Mouse (Mus musculus): ENCODE measurements at regions not wholly inside any gene's neighbourhood (a gene's known extent, or its start where the extent isn't known, plus 50 kb on each side); places are given as distances from the start of the nearest gene placed in this dataset.

DNA sequence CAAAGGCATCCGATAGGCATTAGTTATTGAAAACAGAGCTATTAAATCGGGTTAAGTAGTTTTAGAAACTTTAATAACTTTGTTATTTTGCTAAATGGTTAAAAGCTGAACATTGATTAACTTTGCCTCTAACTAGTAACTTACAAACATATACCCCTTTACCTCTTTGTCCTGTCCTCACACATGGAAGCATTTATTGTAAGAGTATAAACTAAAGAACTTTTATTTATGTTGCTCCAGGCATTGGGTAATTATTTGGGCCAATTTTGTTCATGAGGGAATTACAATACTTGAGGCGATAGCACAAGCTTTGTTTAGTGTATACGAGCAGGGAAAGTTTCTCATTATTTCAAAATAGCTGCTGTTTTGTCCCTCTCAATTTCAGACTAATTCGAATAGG is 328.4 kb upstream of the Gm9008 start:
- no peak for DNase-seq (ENCODE audit: low spot score)

DNA sequence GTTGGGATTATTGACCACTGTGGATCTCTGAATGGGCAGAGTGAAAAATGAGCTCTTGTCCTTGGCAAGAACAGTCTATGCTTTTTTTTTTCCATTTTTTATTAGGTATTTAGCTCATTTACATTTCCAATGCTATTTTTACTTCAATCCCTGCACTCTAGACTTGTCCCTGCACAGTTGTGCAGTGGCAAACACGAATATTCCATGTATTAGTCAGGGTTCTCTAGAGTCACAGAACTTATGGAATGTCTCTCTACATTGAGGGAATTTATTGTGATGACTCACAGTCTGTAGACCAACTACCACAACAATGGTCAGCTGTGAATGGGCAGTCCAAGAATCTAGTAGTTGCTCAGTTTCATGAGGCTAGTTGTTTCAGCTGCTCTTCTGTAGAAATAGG is 305.4 kb upstream of the Gm9008 start:
- DNase-seq (ENCODE audit: low spot score), result no peak

DNA sequence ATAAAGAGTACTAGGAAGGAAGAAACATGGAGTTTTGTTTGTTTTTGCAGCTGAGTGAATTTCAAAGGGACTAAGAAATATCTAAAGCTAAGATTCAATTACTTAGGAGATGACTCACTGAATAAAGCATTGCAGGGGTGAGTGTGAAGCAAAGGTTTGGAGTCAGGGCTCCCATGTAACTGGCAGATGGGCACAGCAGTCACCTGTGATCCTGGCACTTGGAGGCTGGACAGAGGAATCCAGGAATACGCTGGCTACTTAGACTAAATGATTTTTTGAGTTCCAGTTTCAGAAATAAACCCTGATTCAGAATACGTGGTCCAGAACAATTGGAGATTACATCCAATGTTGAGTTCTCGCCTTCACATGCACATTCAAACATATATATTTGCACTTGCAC is 282.6 kb upstream of the Gm9008 start:
- no peak for DNase-seq (ENCODE audit: low spot score)

DNA sequence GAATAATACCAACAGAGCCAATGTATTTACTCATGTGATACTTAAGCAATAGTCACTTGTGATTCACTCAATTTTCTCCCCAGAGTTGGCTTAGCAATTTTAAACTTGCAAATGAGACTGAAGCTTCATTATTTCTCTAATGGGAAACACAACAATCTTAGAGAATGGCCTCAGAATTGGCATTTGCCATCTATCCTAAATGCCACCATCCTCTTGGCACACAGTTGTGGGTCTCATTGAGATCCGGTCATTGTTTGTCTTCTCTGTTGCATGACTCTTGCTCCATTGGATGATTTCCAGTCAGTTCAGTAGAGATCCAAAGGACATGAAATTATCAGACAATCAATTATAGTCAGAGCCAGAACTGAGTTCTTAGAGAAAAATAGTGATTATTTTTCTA is 280.6 kb upstream of the Gm9008 start:
- no peak for DNase-seq (ENCODE audit: low spot score)

DNA sequence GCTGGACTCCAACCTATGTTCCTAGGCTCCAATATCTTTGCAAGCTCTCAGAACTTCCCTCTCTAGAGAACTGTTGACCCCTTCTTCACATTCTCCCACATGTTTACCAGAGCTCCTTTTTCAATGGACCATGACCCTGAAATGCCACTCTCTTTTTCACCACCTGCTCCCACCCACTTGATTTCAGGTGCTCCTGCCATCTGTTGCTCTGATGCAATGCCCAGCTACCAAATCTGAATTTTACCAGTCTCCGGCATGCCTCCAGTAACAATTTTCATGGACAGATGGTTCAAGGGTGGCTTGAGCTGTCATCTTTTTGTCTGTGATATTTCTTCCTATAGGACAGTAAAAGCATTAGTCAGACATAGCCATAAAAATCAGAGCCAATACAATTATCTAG is 279.5 kb upstream of the Gm9008 start:
- no peak for DNase-seq (ENCODE audit: low spot score)

DNA sequence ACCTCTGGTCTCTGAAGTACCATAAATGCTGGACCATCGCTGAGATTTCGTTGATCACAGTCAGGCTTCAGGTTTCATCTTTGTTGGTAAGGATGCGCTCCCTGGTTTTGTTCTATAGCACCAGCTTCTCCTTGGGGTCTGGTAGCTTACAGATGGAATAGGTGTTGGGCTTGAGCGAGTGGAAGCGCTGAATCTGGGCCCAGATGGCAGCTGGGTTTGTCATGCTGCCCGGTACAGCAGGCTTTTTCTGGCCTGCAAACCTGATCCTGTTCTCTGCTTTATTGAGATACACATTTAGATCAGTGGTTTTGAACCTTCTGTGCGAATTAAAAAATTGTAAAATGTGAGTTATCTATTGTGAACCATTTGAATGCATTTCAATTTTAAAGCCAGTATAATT is 266.3 kb upstream of the Gm9008 start:
- DNase-seq (ENCODE audit: low spot score), result no peak

DNA sequence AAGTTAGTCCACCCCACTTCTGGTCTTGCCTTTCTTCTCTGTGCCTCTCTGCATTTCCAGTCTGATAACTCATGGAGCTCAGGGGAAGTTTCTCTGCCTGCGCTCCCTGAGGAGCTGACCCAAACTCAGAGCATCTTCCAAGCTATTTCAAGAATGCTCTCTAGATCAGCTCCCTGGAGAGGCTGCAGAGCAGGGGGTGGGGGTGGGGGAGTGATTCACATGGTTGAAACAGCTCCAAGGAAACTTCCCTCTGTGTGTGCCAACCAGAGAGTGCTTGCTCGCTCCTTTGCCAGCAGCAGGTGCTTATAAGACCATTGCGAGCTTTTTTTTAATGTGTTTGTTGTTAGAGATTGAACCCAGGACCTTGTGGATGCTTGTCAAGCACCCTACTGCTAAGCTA is 257.3 kb upstream of the Gm9008 start:
- peak; percentile 7 for DNase-seq (ENCODE audit: low spot score)

All from embryo, embryonic 10 days (tissue).